Mouse (Mus musculus): Measurements from ENCODE around the gene Cep128. TPM values are rescaled to one million over a fixed set of nuclear protein-coding genes. Genes with fewer than 3 reads are reported as not detected.

The Cep128 gene
- total and polyA plus RNA-seq, 3 experiments: 8.9 to 16.1 (median 13.5) TPM

DNA sequence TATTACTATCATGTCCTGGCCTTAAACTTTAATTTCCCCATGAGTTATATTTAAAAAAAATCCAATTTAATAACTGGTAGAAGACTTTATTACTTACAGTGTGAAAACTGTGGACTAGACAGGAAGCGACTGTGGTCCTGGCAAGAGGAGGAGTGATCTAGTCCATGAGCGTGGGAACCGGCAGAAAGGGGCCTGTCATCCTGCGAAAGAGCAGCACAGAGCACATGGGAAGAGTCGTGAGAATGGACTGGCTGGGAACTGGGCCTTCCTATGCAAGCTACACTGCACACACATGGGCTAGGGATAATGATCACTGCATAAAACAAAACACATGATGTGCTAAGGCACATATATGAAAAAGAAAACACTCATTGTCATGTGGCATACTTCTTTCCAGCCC is 375.5 kb downstream of the Cep128 start:
- TF ChIP-seq USF1 (IDR thresholded peaks at IDR 0.05; ENCODE audit: low read depth, low read length) (no peak), MAZ (IDR thresholded peaks at IDR 0.05; ENCODE audit: low read depth, low read length) (no peak), ZC3H11A (IDR thresholded peaks at IDR 0.05; ENCODE audit: low read depth, low read length) (no peak), KAT2A (IDR thresholded peaks at IDR 0.05; ENCODE audit: insufficient replicate concordance, low read length) (no peak), ZKSCAN1 (IDR thresholded peaks at IDR 0.05; ENCODE audit: borderline replicate concordance, low read depth, low read length) (no peak), SMC3 (IDR thresholded peaks at IDR 0.05; ENCODE audit: low read depth, low read length) (no peak), NRF1 (IDR thresholded peaks at IDR 0.05; ENCODE audit: low read depth, low read length) (no peak), JUN (IDR thresholded peaks at IDR 0.05; ENCODE audit: insufficient read depth, low read depth, low read length) (no peak), EP300 (IDR thresholded peaks at IDR 0.05; ENCODE audit: low read length) (no peak)
- Histone ChIP-seq H3K27me3 (replicated peaks) (no peaks in the 10 kb centered on the region), H3K9ac (ENCODE audit: insufficient read depth, low read depth) (no peak overlapping the region), H3K4me1 (ENCODE audit: control insufficient read depth in 1 of 2, insufficient read depth in 2 of 2) (no peaks in the 10 kb centered on the region), H3K36me3 (replicated peaks in 1 of 2; ENCODE audit: control insufficient read depth in 1 of 2, insufficient read depth in 1 of 2, low read length in 1 of 2) (peaks cover 0 to 11% of the 10 kb centered on the region in 2 experiments), H3K27ac (ENCODE audit: insufficient read depth, low read depth) (no peak overlapping the region), H3K4me2 (ENCODE audit: insufficient read depth, low read depth, poor library complexity, severe bottlenecking) (no peak overlapping the region), H3K4me3 (replicated peaks in 1 of 3; ENCODE audit: low read depth in 2 of 3, low read length in 2 of 3, poor library complexity in 1 of 3) (no peak overlapping the region), H3K79me2 (replicated peaks; ENCODE audit: control insufficient read depth, extremely low read depth, insufficient read depth, poor library complexity, severe bottlenecking) (no peaks in the 10 kb centered on the region), H3K9me3 (replicated peaks; ENCODE audit: low read length) (no peaks in the 10 kb centered on the region)
- in situ Hi-C loops (cut with MboI; ENCODE audit: low pct_ligation_motif_present, low pct_unique_long_range_greater_than_20kb, low sequenced_read_pairs): no loop called here
- no peak for DNase-seq (ENCODE audit: extremely low read depth)
- dilution Hi-C loops (cut with MboI; ENCODE audit: extremely low pct_ligation_motif_present, extremely low pct_unique_long_range_greater_than_20kb, low sequenced_read_pairs): no loop called here

DNA sequence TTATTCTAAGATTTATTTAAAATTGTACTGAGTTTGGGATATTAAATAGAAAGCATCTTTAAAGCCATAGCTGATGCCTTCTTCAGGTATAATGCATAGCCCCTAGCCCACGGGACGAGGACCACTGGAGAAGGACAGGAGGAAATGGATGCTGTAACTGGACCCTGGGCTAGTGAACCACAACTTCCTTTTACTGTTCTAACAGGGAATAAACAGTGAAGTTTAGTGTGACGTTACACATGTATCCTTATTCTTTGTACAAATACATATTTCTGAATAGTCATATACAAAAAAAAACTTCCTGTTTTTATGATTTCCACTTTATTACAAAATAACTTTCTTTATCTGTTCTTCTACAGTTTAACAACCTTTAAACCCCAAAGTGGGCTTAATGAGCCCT is 376.0 kb downstream of the Cep128 start:
- peaks cover 0 to 11% of the 10 kb centered on the region in 2 experiments for H3K36me3 ChIP-seq (replicated peaks in 1 of 2; ENCODE audit: control insufficient read depth in 1 of 2, insufficient read depth in 1 of 2, low read length in 1 of 2)
- in situ Hi-C loops (cut with MboI; ENCODE audit: low pct_ligation_motif_present, low pct_unique_long_range_greater_than_20kb, low sequenced_read_pairs) (no loop called here), dilution Hi-C loops (cut with MboI; ENCODE audit: extremely low pct_ligation_motif_present, extremely low pct_unique_long_range_greater_than_20kb, low sequenced_read_pairs) (no loop called here)
- DNase-seq (ENCODE audit: extremely low read depth): no peak
- TF ChIP-seq ELF1 (IDR thresholded peaks at IDR 0.05; ENCODE audit: low read depth, low read length): no peak
- no peak for TF ChIP-seq GABPA (IDR thresholded peaks at IDR 0.05; ENCODE audit: insufficient replicate concordance, low read depth, low read length)
- no peak for TF ChIP-seq MAFK (IDR thresholded peaks at IDR 0.05; ENCODE audit: insufficient replicate concordance, low read length)
- TF ChIP-seq MAX (IDR thresholded peaks at IDR 0.05; ENCODE audit: low read length): no peak
- H3K4me3 ChIP-seq (replicated peaks in 1 of 3; ENCODE audit: low read depth in 2 of 3, low read length in 2 of 3, poor library complexity in 1 of 3): no peak overlapping the region
- H3K4me1 ChIP-seq (ENCODE audit: control insufficient read depth in 1 of 2, insufficient read depth in 2 of 2): no peaks in the 10 kb centered on the region
- H3K27me3 ChIP-seq (replicated peaks): no peaks in the 10 kb centered on the region
- no peaks in the 10 kb centered on the region for H3K9me3 ChIP-seq (replicated peaks; ENCODE audit: low read length)
- H3K4me2 ChIP-seq (ENCODE audit: insufficient read depth, low read depth, poor library complexity, severe bottlenecking): no peak overlapping the region
- H3K9ac ChIP-seq (ENCODE audit: insufficient read depth, low read depth): no peak overlapping the region
- H3K27ac ChIP-seq (ENCODE audit: insufficient read depth, low read depth): no peak overlapping the region
- no peaks in the 10 kb centered on the region for H3K79me2 ChIP-seq (replicated peaks; ENCODE audit: control insufficient read depth, extremely low read depth, insufficient read depth, poor library complexity, severe bottlenecking)

DNA sequence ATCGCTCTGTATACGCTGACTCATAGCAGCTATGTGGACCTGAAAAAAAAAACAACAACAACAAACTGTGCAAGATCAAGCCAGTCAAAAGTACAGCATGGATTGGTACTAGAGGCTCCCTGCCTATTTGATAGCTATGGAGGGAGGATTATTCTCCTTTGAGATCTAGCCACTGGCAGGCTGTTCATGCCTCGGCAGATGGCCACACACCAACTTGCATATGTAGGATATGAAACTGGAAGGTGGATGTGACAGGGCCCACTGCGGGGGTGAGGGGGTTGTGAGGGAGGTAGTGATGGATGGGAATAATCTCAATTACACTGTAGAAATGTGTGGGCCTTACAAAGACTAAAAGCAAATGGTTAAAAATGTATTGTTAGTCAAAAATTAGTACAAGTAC is 386.7 kb downstream of the Cep128 start:
- no peak for DNase-seq (ENCODE audit: extremely low read depth)
- Histone ChIP-seq H3K79me2 (replicated peaks; ENCODE audit: control insufficient read depth, extremely low read depth, insufficient read depth, poor library complexity, severe bottlenecking) (no peaks in the 10 kb centered on the region), H3K27ac (ENCODE audit: insufficient read depth, low read depth) (no peak overlapping the region), H3K9me3 (replicated peaks; ENCODE audit: low read length) (no peaks in the 10 kb centered on the region), H3K4me2 (ENCODE audit: insufficient read depth, low read depth, poor library complexity, severe bottlenecking) (no peak overlapping the region), H3K36me3 (replicated peaks in 1 of 2; ENCODE audit: control insufficient read depth in 1 of 2, insufficient read depth in 1 of 2, low read length in 1 of 2) (peaks cover 0 to 9% of the 10 kb centered on the region in 2 experiments), H3K27me3 (replicated peaks) (no peaks in the 10 kb centered on the region), H3K4me1 (ENCODE audit: control insufficient read depth in 1 of 2, insufficient read depth in 2 of 2) (no peaks in the 10 kb centered on the region), H3K9ac (ENCODE audit: insufficient read depth, low read depth) (no peak overlapping the region), H3K4me3 (replicated peaks in 1 of 3; ENCODE audit: low read depth in 2 of 3, low read length in 2 of 3, poor library complexity in 1 of 3) (no peak overlapping the region)
- TF ChIP-seq BHLHE40 (IDR thresholded peaks at IDR 0.05; ENCODE audit: low read depth, low read length) (no peak), RAD21 (IDR thresholded peaks at IDR 0.05; ENCODE audit: low read depth, low read length) (no peak), ETS1 (conservative IDR thresholded peaks at IDR 0.05; ENCODE audit: low read depth, low read length) (no peak), CHD2 (IDR thresholded peaks at IDR 0.05; ENCODE audit: low read length) (no peak), TCF12 (IDR thresholded peaks at IDR 0.05; ENCODE audit: low read depth, low read length) (no peak), MAFK (IDR thresholded peaks at IDR 0.05; ENCODE audit: insufficient replicate concordance, low read length) (no peak), IRF4 (IDR thresholded peaks at IDR 0.05; ENCODE audit: low read depth, low read length) (no peak), MYC (IDR thresholded peaks at IDR 0.05; ENCODE audit: low read depth, low read length) (no peak), GABPA (IDR thresholded peaks at IDR 0.05; ENCODE audit: insufficient replicate concordance, low read depth, low read length) (no peak), HCFC1 (IDR thresholded peaks at IDR 0.05; ENCODE audit: low read depth, low read length) (no peak), USF1 (IDR thresholded peaks at IDR 0.05; ENCODE audit: low read depth, low read length) (no peak)
- dilution Hi-C loops (cut with MboI; ENCODE audit: extremely low pct_ligation_motif_present, extremely low pct_unique_long_range_greater_than_20kb, low sequenced_read_pairs) (no loop called here), in situ Hi-C loops (cut with MboI; ENCODE audit: low pct_ligation_motif_present, low pct_unique_long_range_greater_than_20kb, low sequenced_read_pairs) (loop anchor here (25.0 kb wide), 1 partner anchor 315 kb away; no protein-coding TSS in a partner anchor)
